Mouse (Mus musculus): ENCODE measurements at regions not wholly inside any gene's neighbourhood (a gene's known extent, or its start where the extent isn't known, plus 50 kb on each side); places are given as distances from the start of the nearest gene placed in this dataset.

GRCm38 (mm10) chr1:142695179-142695578 is 945.3 kb upstream of the B3galt2 start:
- Histone ChIP-seq H3K4me1 (ENCODE audit: control insufficient read depth, insufficient read depth, insufficient read length, low read length) (no peaks in the 10 kb centered on the region), H3K27me3 (ENCODE audit: control insufficient read depth, insufficient read depth, low read length) (no peaks in the 10 kb centered on the region), H3K36me3 (ENCODE audit: control insufficient read depth, insufficient read depth, low read length) (no peaks in the 10 kb centered on the region), H3K4me3 (ENCODE audit: low read depth, low read length) (no peak overlapping the region), H3K27ac (ENCODE audit: insufficient read depth, low read depth, low read length) (no peak overlapping the region)
- 51% methylated on average over 1 of the region's 1 CpGs for WGBS
- TF ChIP-seq POLR2A (IDR thresholded peaks at IDR 0.05; ENCODE audit: low read depth, low read length) (no peak), CTCF (IDR thresholded peaks at IDR 0.05; ENCODE audit: extremely low read depth, insufficient read length, insufficient replicate concordance, low read depth, low read length) (no peak)

GRCm38 (mm10) chr1:142708263-142708662 is 932.2 kb upstream of the B3galt2 start:
- 68% methylated on average over 2 of the region's 2 CpGs for WGBS
- TF ChIP-seq CTCF (IDR thresholded peaks at IDR 0.05; ENCODE audit: extremely low read depth, insufficient read length, insufficient replicate concordance, low read depth, low read length) (no peak), POLR2A (IDR thresholded peaks at IDR 0.05; ENCODE audit: low read depth, low read length) (no peak)
- Histone ChIP-seq H3K36me3 (ENCODE audit: control insufficient read depth, insufficient read depth, low read length) (no peaks in the 10 kb centered on the region), H3K27me3 (ENCODE audit: control insufficient read depth, insufficient read depth, low read length) (no peaks in the 10 kb centered on the region), H3K4me3 (ENCODE audit: low read depth, low read length) (no peak overlapping the region), H3K27ac (ENCODE audit: insufficient read depth, low read depth, low read length) (no peak overlapping the region), H3K4me1 (ENCODE audit: control insufficient read depth, insufficient read depth, insufficient read length, low read length) (no peaks in the 10 kb centered on the region)

GRCm38 (mm10) chr1:142730259-142730658 is 910.2 kb upstream of the B3galt2 start:
- no peaks in the 10 kb centered on the region for H3K4me1 ChIP-seq (ENCODE audit: control insufficient read depth, insufficient read depth, insufficient read length, low read length)
- no peaks in the 10 kb centered on the region for H3K36me3 ChIP-seq (ENCODE audit: control insufficient read depth, insufficient read depth, low read length)
- no peak overlapping the region for H3K27ac ChIP-seq (ENCODE audit: insufficient read depth, low read depth, low read length)
- no peak overlapping the region for H3K4me3 ChIP-seq (ENCODE audit: low read depth, low read length)
- TF ChIP-seq POLR2A (IDR thresholded peaks at IDR 0.05; ENCODE audit: low read depth, low read length) (no peak), CTCF (IDR thresholded peaks at IDR 0.05; ENCODE audit: extremely low read depth, insufficient read length, insufficient replicate concordance, low read depth, low read length) (no peak)
- H3K27me3 ChIP-seq (ENCODE audit: control insufficient read depth, insufficient read depth, low read length) = no peaks in the 10 kb centered on the region

GRCm38 (mm10) chr1:142734108-142734507 is 906.4 kb upstream of the B3galt2 start:
- H3K4me3 ChIP-seq (ENCODE audit: low read depth, low read length) = no peak overlapping the region
- H3K4me1 ChIP-seq (ENCODE audit: control insufficient read depth, insufficient read depth, insufficient read length, low read length) = no peaks in the 10 kb centered on the region
- TF ChIP-seq POLR2A (IDR thresholded peaks at IDR 0.05; ENCODE audit: low read depth, low read length) (no peak), CTCF (IDR thresholded peaks at IDR 0.05; ENCODE audit: extremely low read depth, insufficient read length, insufficient replicate concordance, low read depth, low read length) (no peak)
- H3K27me3 ChIP-seq (ENCODE audit: control insufficient read depth, insufficient read depth, low read length) = no peaks in the 10 kb centered on the region
- no peaks in the 10 kb centered on the region for H3K36me3 ChIP-seq (ENCODE audit: control insufficient read depth, insufficient read depth, low read length)
- H3K27ac ChIP-seq (ENCODE audit: insufficient read depth, low read depth, low read length) = no peak overlapping the region

GRCm38 (mm10) chr1:142738376-142738775 is 902.1 kb upstream of the B3galt2 start:
- H3K4me1 ChIP-seq (ENCODE audit: control insufficient read depth, insufficient read depth, insufficient read length, low read length) = no peaks in the 10 kb centered on the region
- H3K27ac ChIP-seq (ENCODE audit: insufficient read depth, low read depth, low read length) = no peak overlapping the region
- TF ChIP-seq POLR2A (IDR thresholded peaks at IDR 0.05; ENCODE audit: low read depth, low read length) = no peak
- TF ChIP-seq CTCF (IDR thresholded peaks at IDR 0.05; ENCODE audit: extremely low read depth, insufficient read length, insufficient replicate concordance, low read depth, low read length) = no peak
- no peaks in the 10 kb centered on the region for H3K27me3 ChIP-seq (ENCODE audit: control insufficient read depth, insufficient read depth, low read length)
- WGBS = 60% methylated on average over 2 of the region's 2 CpGs
- H3K4me3 ChIP-seq (ENCODE audit: low read depth, low read length) = no peak overlapping the region
- H3K36me3 ChIP-seq (ENCODE audit: control insufficient read depth, insufficient read depth, low read length) = no peaks in the 10 kb centered on the region

GRCm38 (mm10) chr1:142742307-142742706 is 898.2 kb upstream of the B3galt2 start:
- WGBS = 11% methylated on average over 2 of the region's 2 CpGs
- Histone ChIP-seq H3K4me1 (ENCODE audit: control insufficient read depth, insufficient read depth, insufficient read length, low read length) (no peaks in the 10 kb centered on the region), H3K4me3 (ENCODE audit: low read depth, low read length) (no peak overlapping the region), H3K27me3 (ENCODE audit: control insufficient read depth, insufficient read depth, low read length) (no peaks in the 10 kb centered on the region), H3K27ac (ENCODE audit: insufficient read depth, low read depth, low read length) (no peak overlapping the region), H3K36me3 (ENCODE audit: control insufficient read depth, insufficient read depth, low read length) (no peaks in the 10 kb centered on the region)
- TF ChIP-seq POLR2A (IDR thresholded peaks at IDR 0.05; ENCODE audit: low read depth, low read length) = no peak
- TF ChIP-seq CTCF (IDR thresholded peaks at IDR 0.05; ENCODE audit: extremely low read depth, insufficient read length, insufficient replicate concordance, low read depth, low read length) = peak; percentile 7; the same call in 1 of the 2 replicates

- Histone ChIP-seq H3K27me3 (ENCODE audit: control insufficient read depth, insufficient read depth, low read length) (no peaks in the 10 kb centered on the region), H3K4me1 (ENCODE audit: control insufficient read depth, insufficient read depth, insufficient read length, low read length) (no peaks in the 10 kb centered on the region), H3K27ac (ENCODE audit: insufficient read depth, low read depth, low read length) (no peak overlapping the region), H3K36me3 (ENCODE audit: control insufficient read depth, insufficient read depth, low read length) (no peaks in the 10 kb centered on the region), H3K4me3 (ENCODE audit: low read depth, low read length) (no peak overlapping the region)
- TF ChIP-seq POLR2A (IDR thresholded peaks at IDR 0.05; ENCODE audit: low read depth, low read length) = no peak
- TF ChIP-seq CTCF (IDR thresholded peaks at IDR 0.05; ENCODE audit: extremely low read depth, insufficient read length, insufficient replicate concordance, low read depth, low read length) = no peak
- WGBS = 88% methylated on average over 2 of the region's 2 CpGs
Measured at GRCm38 (mm10) chr1:142771010-142771409, 869.5 kb upstream of the B3galt2 start.

Data from small intestine, adult 2 months (tissue).